20 mouse cellular contexts compared by ENCODE assay signal in genomic region chr4:150420576-150421263, GRCm38 (mm10).
DNase-seq lines count a peak whose midpoint lies in the region; ATAC-seq lines count a peak whose summit lies in the region.
"Had no signal": no experiment of that assay in that cellular context is flagged by ENCODE, and none has a peak within 500 bp of the region (broad histone marks: within the 10 kb centered on the region; RNA-seq: fewer than 3 reads in every experiment).

No protein-coding gene starts in this region.

- H3K9me3 ChIP-seq in hindbrain, embryonic 13.5 days: no peaks in the 10 kb centered on the region
- H3K9me3 ChIP-seq in hindbrain, embryonic 10.5 days: no peaks in the 10 kb centered on the region
- H3K9me3 ChIP-seq: heart, embryonic 15.5 days; limb, embryonic 12.5 days; liver, embryonic 15.5 days; stomach, embryonic 15.5 days had no signal

- H3K4me3 ChIP-seq in hindbrain, embryonic 13.5 days: no peak overlapping the region
- no peak overlapping the region for H3K4me3 ChIP-seq in hindbrain, embryonic 10.5 days
- H3K4me3 ChIP-seq: heart, adult 2 months; heart, embryonic 15.5 days; left cerebral cortex, adult 2 months; limb, embryonic 12.5 days; liver, embryonic 15.5 days; stomach, embryonic 15.5 days had no signal

- ATAC-seq in hindbrain, embryonic 13.5 days (ENCODE audit: low FRiP score): no peak
- ATAC-seq in erythroblast, adult 5-6 weeks (replicated peaks; ENCODE audit: low FRiP score, poor library complexity, severe bottlenecking): no peak
- ATAC-seq: lung, postnatal 0 days had no signal

- H3K4me1 ChIP-seq in hindbrain, embryonic 13.5 days (replicated peaks): peaks cover 45% of the 10 kb centered on the region
- peaks cover 15% of the 10 kb centered on the region for H3K4me1 ChIP-seq in hindbrain, embryonic 10.5 days (replicated peaks)
- H3K4me1 ChIP-seq: limb, embryonic 12.5 days; stomach, embryonic 15.5 days had no signal

- peaks cover 6% of the 10 kb centered on the region; the same call in 1 of the 2 replicates for H3K36me3 ChIP-seq in hindbrain, embryonic 13.5 days
- H3K36me3 ChIP-seq in hindbrain, embryonic 10.5 days: peaks cover 33% of the 10 kb centered on the region
- no peaks in the 10 kb centered on the region for H3K36me3 ChIP-seq in splenic B cell, adult 2 months (ENCODE audit: control insufficient read depth, insufficient read depth, low read length, poor library complexity, severe bottlenecking)
- H3K36me3 ChIP-seq: heart, embryonic 15.5 days; liver, embryonic 15.5 days; stomach, embryonic 15.5 days had no signal

- H3K4me2 ChIP-seq in hindbrain, embryonic 13.5 days: no peak overlapping the region
- H3K4me2 ChIP-seq: heart, embryonic 15.5 days; limb, embryonic 12.5 days; liver, embryonic 15.5 days; stomach, embryonic 15.5 days had no signal

- H3K9ac ChIP-seq in hindbrain, embryonic 13.5 days: no peak overlapping the region
- H3K9ac ChIP-seq: heart, embryonic 15.5 days; limb, embryonic 12.5 days; liver, embryonic 15.5 days; stomach, embryonic 15.5 days had no signal

- DNase-seq in hindbrain, embryonic 10.5 days (ENCODE audit: low spot score): no peak
- DNase-seq in spleen, adult 18-20 months: peak; percentile 31 to 34
- no peak for DNase-seq in spleen, postnatal 10 days (ENCODE audit: low spot score in 2 of 2)
- DNase-seq in Muller cell, postnatal 12 days (ENCODE audit: inconsistent ontology term): peak; percentile 68
- DNase-seq in splenic B cell, adult 2 months (ENCODE audit: low read depth, low spot score): peak; percentile 32
- DNase-seq: adrenal gland, adult 8-10 months; cerebellum, postnatal 25 days; gastrocnemius, postnatal 14 days; heart, adult 2 months; kidney, adult 18-20 months; kidney, postnatal 25 days; right cerebral cortex, postnatal 25 days had no signal

- H3K27me3 ChIP-seq in hindbrain, embryonic 13.5 days: no peaks in the 10 kb centered on the region
- H3K27me3 ChIP-seq in hindbrain, embryonic 10.5 days (ENCODE audit: insufficient read depth, poor library complexity, severe bottlenecking): no peaks in the 10 kb centered on the region
- no peaks in the 10 kb centered on the region for H3K27me3 ChIP-seq in splenic B cell, adult 2 months (ENCODE audit: control insufficient read depth, insufficient read depth, low read length, poor library complexity, severe bottlenecking)
- H3K27me3 ChIP-seq: heart, embryonic 15.5 days; limb, embryonic 12.5 days; liver, embryonic 15.5 days; stomach, embryonic 15.5 days had no signal

- peak overlapping the region; percentile 45; the same call in 1 of the 2 replicates for H3K27ac ChIP-seq in hindbrain, embryonic 13.5 days
- H3K27ac ChIP-seq in hindbrain, embryonic 10.5 days: no peak overlapping the region
- H3K27ac ChIP-seq: heart, adult 2 months; heart, embryonic 15.5 days; left cerebral cortex, adult 2 months; limb, embryonic 12.5 days; liver, embryonic 15.5 days; stomach, embryonic 15.5 days had no signal

- 71% methylated on average over 10 of the region's 10 CpGs for WGBS in hindbrain, embryonic 13.5 days
- WGBS in hindbrain, embryonic 10.5 days: 83% methylated on average over 10 of the region's 10 CpGs

Comparison
In these comparisons a context has a peak if more than half of its experiments do, and no peak if none do; other contexts are left out.
1. DNase-seq: peak in spleen, adult 18-20 months (2 of 2), Muller cell, postnatal 12 days (single experiment) and splenic B cell, adult 2 months (single experiment); none in hindbrain, embryonic 10.5 days (single experiment) and spleen, postnatal 10 days (0 of 2).